Mouse (Mus musculus): ENCODE data around the gene Slc6a13. TPM values are rescaled to one million over a fixed set of nuclear protein-coding genes. Genes with fewer than 3 reads are reported as not detected.

Slc6a13 gene
- polyA plus RNA-seq, 1 experiment: 1.5 TPM

GRCm38 (mm10) chr6:121367099-121367498 is 67.1 kb downstream of the Slc6a13 start:
- 88% methylated on average over 3 of the region's 3 CpGs for WGBS
- no peak for DNase-seq (ENCODE audit: low read depth in 1 of 2, low spot score in 2 of 2)
- H3K4me1 ChIP-seq (ENCODE audit: control insufficient read depth, insufficient read depth, insufficient read length): no peaks in the 10 kb centered on the region
- H3K27me3 ChIP-seq (ENCODE audit: control insufficient read depth, insufficient read depth, low read length): no peaks in the 10 kb centered on the region
- TF ChIP-seq POLR2A (IDR thresholded peaks at IDR 0.05; ENCODE audit: low read depth, low read length): no peak
- no peak for TF ChIP-seq CTCF (IDR thresholded peaks at IDR 0.05; ENCODE audit: extremely low read depth, insufficient read depth, insufficient read length, insufficient replicate concordance)
- H3K4me3 ChIP-seq (ENCODE audit: extremely low read depth, insufficient read depth, insufficient read length): no peak overlapping the region
- no peak overlapping the region for H3K27ac ChIP-seq (ENCODE audit: insufficient read depth, low read length)
- H3K36me3 ChIP-seq (ENCODE audit: control insufficient read depth, insufficient read depth, low read length): no peaks in the 10 kb centered on the region

- no peak for DNase-seq (ENCODE audit: low read depth in 1 of 2, low spot score in 2 of 2)
- H3K27ac ChIP-seq (ENCODE audit: insufficient read depth, low read length): no peak overlapping the region
- no peak overlapping the region for H3K4me3 ChIP-seq (ENCODE audit: extremely low read depth, insufficient read depth, insufficient read length)
- H3K36me3 ChIP-seq (ENCODE audit: control insufficient read depth, insufficient read depth, low read length): no peaks in the 10 kb centered on the region
- no peaks in the 10 kb centered on the region for H3K27me3 ChIP-seq (ENCODE audit: control insufficient read depth, insufficient read depth, low read length)
- 86% methylated on average over 10 of the region's 10 CpGs for WGBS
- H3K4me1 ChIP-seq (ENCODE audit: control insufficient read depth, insufficient read depth, insufficient read length): no peaks in the 10 kb centered on the region
- TF ChIP-seq POLR2A (IDR thresholded peaks at IDR 0.05; ENCODE audit: low read depth, low read length): no peak
- no peak for TF ChIP-seq CTCF (IDR thresholded peaks at IDR 0.05; ENCODE audit: extremely low read depth, insufficient read depth, insufficient read length, insufficient replicate concordance)
Measured at GRCm38 (mm10) chr6:121371197-121371980, 71.4 kb downstream of the Slc6a13 start.

GRCm38 (mm10) chr6:121376159-121376558 is 76.1 kb downstream of the Slc6a13 start:
- no peaks in the 10 kb centered on the region for H3K27me3 ChIP-seq (ENCODE audit: control insufficient read depth, insufficient read depth, low read length)
- no peak overlapping the region for H3K4me3 ChIP-seq (ENCODE audit: extremely low read depth, insufficient read depth, insufficient read length)
- WGBS: 91% methylated on average over 12 of the region's 12 CpGs
- no peak overlapping the region for H3K27ac ChIP-seq (ENCODE audit: insufficient read depth, low read length)
- TF ChIP-seq CTCF (IDR thresholded peaks at IDR 0.05; ENCODE audit: extremely low read depth, insufficient read depth, insufficient read length, insufficient replicate concordance): no peak
- TF ChIP-seq POLR2A (IDR thresholded peaks at IDR 0.05; ENCODE audit: low read depth, low read length): no peak
- no peaks in the 10 kb centered on the region for H3K36me3 ChIP-seq (ENCODE audit: control insufficient read depth, insufficient read depth, low read length)
- no peaks in the 10 kb centered on the region for H3K4me1 ChIP-seq (ENCODE audit: control insufficient read depth, insufficient read depth, insufficient read length)
- DNase-seq (ENCODE audit: low read depth in 1 of 2, low spot score in 2 of 2): no peak

GRCm38 (mm10) chr6:121378256-121378655 is 78.2 kb downstream of the Slc6a13 start:
- Histone ChIP-seq H3K4me1 (ENCODE audit: control insufficient read depth, insufficient read depth, insufficient read length) (no peaks in the 10 kb centered on the region), H3K4me3 (ENCODE audit: extremely low read depth, insufficient read depth, insufficient read length) (no peak overlapping the region), H3K36me3 (ENCODE audit: control insufficient read depth, insufficient read depth, low read length) (no peaks in the 10 kb centered on the region), H3K27ac (ENCODE audit: insufficient read depth, low read length) (no peak overlapping the region), H3K27me3 (ENCODE audit: control insufficient read depth, insufficient read depth, low read length) (no peaks in the 10 kb centered on the region)
- no peak for DNase-seq (ENCODE audit: low read depth in 1 of 2, low spot score in 2 of 2)
- TF ChIP-seq POLR2A (IDR thresholded peaks at IDR 0.05; ENCODE audit: low read depth, low read length) (no peak), CTCF (IDR thresholded peaks at IDR 0.05; ENCODE audit: extremely low read depth, insufficient read depth, insufficient read length, insufficient replicate concordance) (no peak)
- WGBS: 59% methylated on average over 4 of the region's 4 CpGs

GRCm38 (mm10) chr6:121380576-121380975 is 80.5 kb downstream of the Slc6a13 start:
- H3K27ac ChIP-seq (ENCODE audit: insufficient read depth, low read length): no peak overlapping the region
- H3K27me3 ChIP-seq (ENCODE audit: control insufficient read depth, insufficient read depth, low read length): no peaks in the 10 kb centered on the region
- H3K4me3 ChIP-seq (ENCODE audit: extremely low read depth, insufficient read depth, insufficient read length): no peak overlapping the region
- 89% methylated on average over 8 of the region's 8 CpGs for WGBS
- no peak for DNase-seq (ENCODE audit: low read depth in 1 of 2, low spot score in 2 of 2)
- no peak for TF ChIP-seq CTCF (IDR thresholded peaks at IDR 0.05; ENCODE audit: extremely low read depth, insufficient read depth, insufficient read length, insufficient replicate concordance)
- TF ChIP-seq POLR2A (IDR thresholded peaks at IDR 0.05; ENCODE audit: low read depth, low read length): no peak
- no peaks in the 10 kb centered on the region for H3K36me3 ChIP-seq (ENCODE audit: control insufficient read depth, insufficient read depth, low read length)
- H3K4me1 ChIP-seq (ENCODE audit: control insufficient read depth, insufficient read depth, insufficient read length): no peaks in the 10 kb centered on the region

GRCm38 (mm10) chr6:121382071-121382470 is 82.0 kb downstream of the Slc6a13 start:
- 70% methylated on average over 10 of the region's 10 CpGs for WGBS
- Histone ChIP-seq H3K36me3 (ENCODE audit: control insufficient read depth, insufficient read depth, low read length) (no peaks in the 10 kb centered on the region), H3K27me3 (ENCODE audit: control insufficient read depth, insufficient read depth, low read length) (no peaks in the 10 kb centered on the region)

GRCm38 (mm10) chr6:121385397-121385796 is 85.4 kb downstream of the Slc6a13 start:
- no peak overlapping the region for H3K27ac ChIP-seq (ENCODE audit: insufficient read depth, low read length)
- no peaks in the 10 kb centered on the region for H3K27me3 ChIP-seq (ENCODE audit: control insufficient read depth, insufficient read depth, low read length)
- no peaks in the 10 kb centered on the region for H3K36me3 ChIP-seq (ENCODE audit: control insufficient read depth, insufficient read depth, low read length)
- no peak overlapping the region for H3K4me3 ChIP-seq (ENCODE audit: extremely low read depth, insufficient read depth, insufficient read length)
- no peak for DNase-seq (ENCODE audit: low read depth in 1 of 2, low spot score in 2 of 2)
- no peaks in the 10 kb centered on the region for H3K4me1 ChIP-seq (ENCODE audit: control insufficient read depth, insufficient read depth, insufficient read length)
- WGBS: 80% methylated on average over 3 of the region's 3 CpGs
- TF ChIP-seq POLR2A (IDR thresholded peaks at IDR 0.05; ENCODE audit: low read depth, low read length): no peak
- TF ChIP-seq CTCF (IDR thresholded peaks at IDR 0.05; ENCODE audit: extremely low read depth, insufficient read depth, insufficient read length, insufficient replicate concordance): no peak

More at GRCm38 (mm10) chr6:121382071-121382470, 82.0 kb downstream of the Slc6a13 start:
- H3K4me3 ChIP-seq (ENCODE audit: extremely low read depth, insufficient read depth, insufficient read length): no peak overlapping the region
- H3K4me1 ChIP-seq (ENCODE audit: control insufficient read depth, insufficient read depth, insufficient read length): no peaks in the 10 kb centered on the region
- TF ChIP-seq CTCF (IDR thresholded peaks at IDR 0.05; ENCODE audit: extremely low read depth, insufficient read depth, insufficient read length, insufficient replicate concordance): no peak
- no peak for TF ChIP-seq POLR2A (IDR thresholded peaks at IDR 0.05; ENCODE audit: low read depth, low read length)
- H3K27ac ChIP-seq (ENCODE audit: insufficient read depth, low read length): no peak overlapping the region
- no peak for DNase-seq (ENCODE audit: low read depth in 1 of 2, low spot score in 2 of 2)

Other genes starting within 250 kb of the Slc6a13 start
- 11.2 and 11.4 TPM in 2 replicates for gene Mical3, start 169.2 kb upstream of the Slc6a13 start, polyA plus RNA-seq (2012; rRNA removed)
- gene Pex26, start 116.6 kb upstream of the Slc6a13 start, polyA plus RNA-seq (2012; rRNA removed): 8.3 and 9.9 TPM in 2 replicates
- 1.2 TPM in 2 replicates for gene Tuba8, start 89.5 kb upstream of the Slc6a13 start, polyA plus RNA-seq (2012; rRNA removed)
- 8.5 and 9.9 TPM in 2 replicates for gene Usp18, start 54.3 kb upstream of the Slc6a13 start, polyA plus RNA-seq (2012; rRNA removed)
- 1.9 and 2.4 TPM in 2 replicates for gene Slc6a12, start 42.8 kb downstream of the Slc6a13 start, polyA plus RNA-seq (2012; rRNA removed)
- not detected in 2 replicates for gene Iqsec3, start 173.5 kb downstream of the Slc6a13 start, polyA plus RNA-seq (2012; rRNA removed)

All from spleen, adult 2 months (tissue).